Mouse (Mus musculus) hindbrain, embryonic 11.5 days (tissue): ENCODE measurements around the gene Cpsf4l. TPM values are rescaled to one million over a fixed set of nuclear protein-coding genes. Genes with fewer than 3 reads are reported as not detected.

Experiments used
- ATAC-seq: fragments of 200-750 bp; cut with Nextera tagmentation; 2 replicates; pipeline ENCODE4 v1.8.0; 2017; ENCODE audit warnings: mild to moderate bottlenecking, moderate TSS enrichment, moderate library complexity; ENCODE audit not compliant: low FRiP score
- DNase-seq: peaks from one replicate; pipeline ENCODE4 v3.0.0-alpha.2; 2015; ENCODE audit warnings: low spot score
- H3K27ac ChIP-seq: fragments of 300-500 bp; sonication (generic); 2 replicates; pipeline ENCODE4 v1.5.1; 2014; ENCODE audit warnings: mild to moderate bottlenecking, low read depth, low read length
- H3K27me3 ChIP-seq: fragments of 300-500 bp; sonication (generic); 2 replicates; pipeline ENCODE4 v1.6.1; 2014; ENCODE audit warnings: mild to moderate bottlenecking, low read length, moderate library complexity, mixed read lengths; ENCODE audit not compliant: control insufficient read depth, insufficient read depth
- H3K36me3 ChIP-seq: fragments of 300-500 bp; sonication (generic); 2 replicates; pipeline ENCODE4 v1.6.1; 2014; ENCODE audit warnings: mild to moderate bottlenecking, low read length, moderate library complexity, mixed read lengths; ENCODE audit not compliant: control insufficient read depth, insufficient read depth
- H3K4me1 ChIP-seq: fragments of 300-500 bp; sonication (generic); replicated peaks from 2 replicates; pipeline ENCODE4 v1.6.1; 2014; ENCODE audit warnings: low read length, mixed read lengths; ENCODE audit not compliant: control insufficient read depth, insufficient read depth
- H3K4me2 ChIP-seq: fragments of 300-500 bp; sonication (generic); replicated peaks from 2 replicates; pipeline ENCODE4 v1.6.1; 2014; ENCODE audit warnings: mild to moderate bottlenecking, low read depth, low read length
- H3K4me3 ChIP-seq: fragments of 300-500 bp; sonication (generic); 2 replicates; pipeline ENCODE4 v1.5.1; 2014; ENCODE audit warnings: low read depth, low read length
- H3K9ac ChIP-seq: fragments of 300-500 bp; sonication (generic); 2 replicates; pipeline ENCODE4 v1.6.1; 2014; ENCODE audit warnings: low read depth, low read length
- H3K9me3 ChIP-seq: fragments of 300-500 bp; sonication (generic); 2 replicates; pipeline ENCODE4 v1.6.1; 2016; ENCODE audit warnings: low read length; ENCODE audit not compliant: control insufficient read depth
- WGBS: fragments of 180-500 bp; shearing (Covaris S2); extraction: QIAGEN DNeasy Blood & Tissue Kit; methylation state at CpG from one replicate; pipeline ENCODE4 v1.1.7; 2014; 5-methylcytosine and 5-hydroxymethylcytosine counted together
- polyA plus RNA-seq: library from polyadenylated mRNA; unstranded; fragments of >200 nt; fragmentation: Nextera tagmentation; extraction: Ambion mirVana; gene quantifications from 2 replicates; pipeline ENCODE4 v1.2.1, GENCODE M21; 2014

The Cpsf4l gene
- polyA plus RNA-seq, 1 experiment from 2014 or later = 0.80 TPM

DNA sequence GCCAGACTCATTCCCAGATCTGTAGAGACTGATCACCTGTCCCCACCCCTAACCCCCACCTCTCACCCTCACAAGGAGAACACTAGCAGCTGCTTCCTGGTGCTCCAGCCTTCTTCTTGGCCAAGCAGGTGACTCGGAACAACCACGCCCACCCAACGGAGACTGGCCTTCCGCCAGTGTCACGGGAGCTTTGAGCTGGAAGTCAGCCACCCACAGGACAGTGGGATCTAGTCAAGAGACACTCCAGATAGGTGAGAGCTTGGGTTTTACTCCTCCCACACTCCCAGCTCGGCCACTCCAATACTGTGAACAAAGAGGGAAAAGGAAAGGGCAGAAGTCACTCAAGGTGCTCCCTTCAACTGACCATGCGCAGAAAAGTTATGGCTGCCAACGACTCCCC is 29.4 kb upstream of the Cpsf4l start:
- ATAC-seq (no peak), DNase-seq (no peak)
- Histone ChIP-seq H3K36me3 (peaks cover 6% of the 10 kb centered on the region), H3K4me1 (peaks cover 10% of the 10 kb centered on the region), H3K27ac (no peak overlapping the region), H3K4me3 (no peak overlapping the region), H3K27me3 (no peaks in the 10 kb centered on the region), H3K4me2 (no peak overlapping the region), H3K9ac (no peak overlapping the region), H3K9me3 (no peaks in the 10 kb centered on the region)
- WGBS = 88% methylated on average over 8 of the region's 8 CpGs

DNA sequence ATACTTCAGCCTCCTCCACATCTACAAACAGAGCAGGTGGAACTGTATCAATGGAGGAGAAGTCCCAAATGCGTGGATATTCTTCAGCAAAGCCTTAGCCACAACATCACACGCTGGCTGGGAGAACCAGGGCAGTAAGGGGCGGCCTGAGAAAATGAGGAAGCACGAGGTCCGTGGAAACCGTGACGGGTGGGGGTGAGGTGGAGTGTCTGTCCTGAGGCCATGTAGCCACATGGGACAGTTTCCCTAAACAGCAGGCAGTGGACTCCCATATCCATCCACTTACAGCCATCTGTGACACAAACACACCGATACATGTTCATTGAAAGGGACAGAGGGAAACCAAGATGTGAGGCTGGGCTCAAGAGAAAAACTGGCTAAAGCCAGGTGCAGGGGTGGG is 28.1 kb upstream of the Cpsf4l start:
- DNase-seq (no peak), ATAC-seq (no peak)
- Histone ChIP-seq H3K4me2 (no peak overlapping the region), H3K4me3 (no peak overlapping the region), H3K9ac (no peak overlapping the region), H3K36me3 (no peaks in the 10 kb centered on the region), H3K27ac (no peak overlapping the region), H3K4me1 (peaks cover 15% of the 10 kb centered on the region), H3K9me3 (no peaks in the 10 kb centered on the region), H3K27me3 (no peaks in the 10 kb centered on the region)
- 81% methylated on average over 8 of the region's 8 CpGs for WGBS

DNA sequence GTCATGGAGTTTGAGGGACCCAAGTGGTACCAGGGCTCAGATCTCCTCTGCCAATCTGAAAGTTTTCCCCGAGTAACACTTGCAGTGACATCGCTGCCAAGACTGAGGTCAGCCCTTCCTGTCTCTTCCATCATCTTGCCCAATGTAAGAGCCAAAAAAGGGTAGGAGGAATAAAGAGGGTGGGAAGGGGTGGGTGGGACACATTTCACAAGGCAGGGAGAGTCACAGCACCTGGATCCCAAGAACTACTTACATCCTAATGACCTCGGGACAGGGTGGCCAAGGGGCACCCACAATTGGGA is 27.7 kb upstream of the Cpsf4l start:
- H3K4me2 ChIP-seq = no peak overlapping the region
- no peak overlapping the region for H3K4me3 ChIP-seq
- H3K4me1 ChIP-seq = peaks cover 15% of the 10 kb centered on the region
- no peaks in the 10 kb centered on the region for H3K36me3 ChIP-seq
- 87% methylated on average over 3 of the region's 3 CpGs for WGBS
- no peak overlapping the region for H3K9ac ChIP-seq
- no peak for ATAC-seq
- H3K27me3 ChIP-seq = no peaks in the 10 kb centered on the region
- no peak overlapping the region for H3K27ac ChIP-seq
- no peaks in the 10 kb centered on the region for H3K9me3 ChIP-seq
- DNase-seq = no peak

DNA sequence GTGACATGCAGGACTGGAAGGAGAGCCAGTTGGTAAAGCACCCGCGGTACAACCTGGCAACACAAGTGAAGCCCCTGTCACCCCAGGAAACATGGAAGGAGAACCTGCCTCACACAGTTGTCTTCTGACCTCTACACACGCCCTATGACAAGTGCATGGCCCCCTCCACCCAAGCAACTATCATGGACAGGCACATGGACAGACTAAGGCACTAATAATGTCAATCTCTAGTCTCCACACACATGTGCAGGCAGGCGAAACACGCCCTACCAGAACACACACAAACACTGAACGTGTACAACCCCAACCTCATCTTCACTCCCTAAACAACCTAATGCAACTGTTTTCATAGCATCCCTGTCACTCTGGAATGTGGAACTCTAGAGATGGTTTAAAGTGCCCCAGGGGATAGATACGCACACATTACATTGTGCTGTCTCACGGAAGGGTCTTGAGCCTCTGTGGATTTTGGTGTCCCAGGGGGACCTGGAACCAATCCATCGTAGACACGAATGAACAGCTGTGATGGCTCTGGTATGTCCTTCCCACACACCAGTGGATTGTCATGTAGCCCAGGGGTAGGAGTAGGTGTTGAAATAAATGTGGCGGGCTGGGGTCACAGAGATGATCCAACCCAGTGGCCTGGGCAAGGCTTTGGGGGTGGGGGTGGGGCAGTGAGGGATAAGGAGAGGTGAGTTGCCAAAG is 27.2 kb upstream of the Cpsf4l start:
- 79% methylated on average over 11 of the region's 11 CpGs for WGBS
- H3K27ac ChIP-seq = no peak overlapping the region
- no peak overlapping the region for H3K9ac ChIP-seq
- no peak overlapping the region for H3K4me3 ChIP-seq
- H3K4me2 ChIP-seq = no peak overlapping the region
- no peaks in the 10 kb centered on the region for H3K36me3 ChIP-seq
- DNase-seq = no peak
- peaks cover 15% of the 10 kb centered on the region for H3K4me1 ChIP-seq
- ATAC-seq = no peak
- no peaks in the 10 kb centered on the region for H3K27me3 ChIP-seq
- no peaks in the 10 kb centered on the region for H3K9me3 ChIP-seq

DNA sequence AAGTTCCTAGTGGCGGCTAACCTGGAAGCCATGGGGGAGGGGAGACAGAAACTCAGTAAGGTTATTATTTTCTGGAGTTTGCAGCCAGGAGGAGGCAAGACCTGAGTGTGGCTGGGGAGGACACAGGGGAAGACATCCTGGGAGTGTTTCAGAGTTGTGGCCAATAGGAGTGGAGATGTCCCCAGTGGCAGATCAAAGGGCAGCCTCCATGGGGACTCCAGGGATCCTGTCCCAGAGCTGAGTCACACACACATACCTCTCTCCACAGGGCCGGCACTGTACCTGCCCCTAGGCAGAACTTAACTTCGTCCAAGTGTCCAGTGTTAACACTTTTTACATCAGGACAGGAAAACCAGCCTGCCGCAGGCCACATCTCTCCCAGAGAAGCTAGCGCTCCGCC is 25.3 kb upstream of the Cpsf4l start:
- H3K27ac ChIP-seq = no peak overlapping the region
- 83% methylated on average over 6 of the region's 6 CpGs for WGBS
- H3K9me3 ChIP-seq = no peaks in the 10 kb centered on the region
- H3K4me2 ChIP-seq = no peak overlapping the region
- no peak overlapping the region for H3K4me3 ChIP-seq
- no peak overlapping the region for H3K9ac ChIP-seq
- H3K27me3 ChIP-seq = no peaks in the 10 kb centered on the region
- ATAC-seq (no peak), DNase-seq (no peak)
- H3K36me3 ChIP-seq = no peaks in the 10 kb centered on the region
- H3K4me1 ChIP-seq = peaks cover 15% of the 10 kb centered on the region

DNA sequence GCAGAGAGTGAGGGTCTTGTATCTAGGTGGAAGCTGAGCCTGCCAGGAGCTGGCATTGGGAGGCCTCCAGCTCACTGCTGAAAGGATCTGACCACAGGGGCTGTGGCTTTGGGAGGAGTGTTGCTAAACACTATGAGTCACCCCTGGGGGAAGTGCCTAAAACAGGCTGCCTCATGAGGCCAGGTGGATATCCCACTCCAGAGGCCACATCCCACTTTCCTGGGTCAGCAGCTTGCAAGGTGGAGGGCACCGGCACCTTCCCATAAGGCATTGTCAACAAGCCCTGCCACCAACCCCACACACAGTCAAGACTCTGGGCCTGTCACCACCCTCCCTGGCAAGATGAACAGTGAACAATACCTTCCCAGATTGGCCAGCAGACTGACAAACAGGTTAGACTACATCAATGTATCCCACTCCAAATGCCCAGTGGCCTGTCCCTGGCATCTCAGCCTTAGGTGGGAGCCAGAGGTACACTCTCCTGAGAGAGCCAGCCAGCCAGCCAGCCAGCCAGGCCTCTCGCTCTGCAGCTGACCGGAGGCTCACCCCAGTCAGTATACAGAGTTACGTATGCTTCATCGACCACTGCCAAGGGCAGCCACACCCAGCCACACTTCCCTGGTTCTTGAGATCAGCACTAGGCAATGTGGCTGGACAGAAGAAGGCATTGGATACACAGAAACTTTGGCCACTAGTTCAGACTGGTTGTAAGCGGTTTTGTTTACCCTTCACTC is 24.0 kb upstream of the Cpsf4l start:
- Histone ChIP-seq H3K9ac (no peak overlapping the region), H3K4me1 (peaks cover 12% of the 10 kb centered on the region), H3K9me3 (no peaks in the 10 kb centered on the region), H3K27me3 (no peaks in the 10 kb centered on the region), H3K36me3 (peaks cover 2% of the 10 kb centered on the region; the same call in 1 of the 2 replicates), H3K27ac (no peak overlapping the region; the same call in 1 of the 2 replicates), H3K4me2 (no peak overlapping the region), H3K4me3 (no peak overlapping the region)
- DNase-seq (no peak), ATAC-seq (peak; percentile 48; the same call in 1 of the 2 replicates)
- 55% methylated on average over 6 of the region's 6 CpGs for WGBS

DNA sequence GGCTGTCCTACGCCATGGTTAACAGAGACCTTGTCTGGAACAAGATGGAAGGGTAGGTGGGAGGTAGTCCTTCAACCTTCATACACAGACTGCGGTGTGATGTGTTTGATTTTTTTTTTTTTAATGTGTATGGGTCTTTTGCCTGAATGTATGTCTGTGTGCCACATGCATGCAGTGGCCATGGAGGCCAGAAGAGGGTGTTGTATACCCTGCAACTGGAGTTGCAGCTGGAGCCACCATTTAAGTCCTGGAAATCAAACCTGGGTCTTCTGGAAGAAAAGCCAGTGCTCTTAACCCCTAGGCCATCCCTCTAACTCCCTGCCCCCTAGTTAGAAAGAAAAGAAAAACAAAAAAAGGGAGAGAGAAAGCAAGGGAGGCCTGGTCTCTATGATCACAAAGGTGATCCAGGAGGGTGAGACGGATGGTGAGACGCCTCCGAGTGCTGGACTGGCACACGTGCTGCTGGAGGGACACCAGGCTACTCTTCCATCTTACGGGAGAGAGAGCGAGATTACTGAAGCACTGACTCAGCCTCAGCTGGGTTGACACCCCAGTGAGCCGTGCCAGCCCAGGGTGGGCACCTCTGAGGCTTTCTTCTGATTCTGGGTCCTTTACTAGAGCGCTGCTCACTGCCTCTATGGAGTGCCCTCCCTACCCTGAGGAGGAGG is 22.3 kb upstream of the Cpsf4l start:
- Histone ChIP-seq H3K27ac (no peak overlapping the region), H3K4me2 (no peak overlapping the region), H3K36me3 (peaks cover 19% of the 10 kb centered on the region), H3K4me3 (no peak overlapping the region), H3K9me3 (no peaks in the 10 kb centered on the region), H3K27me3 (no peaks in the 10 kb centered on the region), H3K9ac (no peak overlapping the region), H3K4me1 (peaks cover 12% of the 10 kb centered on the region)
- ATAC-seq (no peak), DNase-seq (no peak)
- 95% methylated on average over 10 of the region's 10 CpGs for WGBS

DNA sequence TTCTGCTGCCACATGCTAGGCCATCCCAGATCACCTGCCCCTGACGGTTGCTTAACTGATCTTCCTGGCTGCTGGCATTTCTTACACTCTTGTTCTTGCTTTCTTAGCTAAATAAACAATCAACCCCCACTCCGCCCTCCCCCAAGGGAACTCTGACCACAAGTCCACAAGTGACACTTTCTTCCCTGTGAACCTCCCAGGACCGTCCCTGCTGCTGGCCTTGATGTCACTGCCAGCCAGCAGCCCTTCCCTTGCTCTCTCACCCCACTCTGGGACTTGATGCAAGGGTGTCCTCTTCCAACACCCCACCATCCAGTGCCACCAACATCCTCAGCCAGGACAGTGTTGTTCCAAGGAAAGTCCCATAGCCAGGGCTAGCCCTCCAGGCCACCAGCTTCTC is 21.1 kb upstream of the Cpsf4l start:
- H3K4me1 ChIP-seq = peaks cover 12% of the 10 kb centered on the region
- no peak overlapping the region for H3K4me2 ChIP-seq
- no peak overlapping the region for H3K27ac ChIP-seq
- no peak overlapping the region for H3K9ac ChIP-seq
- no peaks in the 10 kb centered on the region for H3K27me3 ChIP-seq
- WGBS = 69% methylated on average over 3 of the region's 3 CpGs
- DNase-seq (no peak), ATAC-seq (no peak)
- H3K9me3 ChIP-seq = no peaks in the 10 kb centered on the region
- no peak overlapping the region for H3K4me3 ChIP-seq
- peaks cover 25% of the 10 kb centered on the region for H3K36me3 ChIP-seq
